Mouse (Mus musculus) forebrain, postnatal 0 days (tissue): ENCODE results near the gene Ecm1. TPM values are rescaled to one million over a fixed set of nuclear protein-coding genes. Genes with fewer than 3 reads are reported as not detected.

Experiments
- ATAC-seq: fragments of 200-750 bp; cut with Nextera tagmentation; 2 replicates; pipeline ENCODE4 v1.8.0; 2017; ENCODE audit warnings: mild to moderate bottlenecking, moderate library complexity
- DNase-seq: peaks from one replicate; pipeline ENCODE4 v3.0.0-alpha.2; 2015
- H3K27ac ChIP-seq: fragments of 300-500 bp; sonication (generic); 2 replicates; pipeline ENCODE4 v1.5.1; 2014; ENCODE audit warnings: low read depth, mild to moderate bottlenecking, antibody characterized with exemption, low read length, moderate library complexity, mixed read lengths
- H3K27me3 ChIP-seq: fragments of 300-500 bp; sonication (generic); 2 replicates; pipeline ENCODE4 v1.6.1; 2014; ENCODE audit warnings: mild to moderate bottlenecking, low read length, mixed read lengths; ENCODE audit not compliant: insufficient read depth
- H3K36me3 ChIP-seq: fragments of 300-500 bp; sonication (generic); 2 replicates; pipeline ENCODE4 v1.6.1; 2014; ENCODE audit warnings: mild to moderate bottlenecking, moderate library complexity; ENCODE audit not compliant: insufficient read depth
- H3K4me1 ChIP-seq: fragments of 300-500 bp; sonication (generic); 2 replicates; pipeline ENCODE4 v1.6.1; 2014; ENCODE audit warnings: antibody characterized with exemption; ENCODE audit not compliant: insufficient read depth
- H3K4me2 ChIP-seq: fragments of 300-500 bp; sonication (generic); 2 replicates; pipeline ENCODE4 v1.6.1; 2014; ENCODE audit warnings: low read depth, mild to moderate bottlenecking, moderate library complexity
- H3K4me3 ChIP-seq: fragments of 300-500 bp; sonication (generic); 2 replicates; pipeline ENCODE4 v1.5.1; 2014; ENCODE audit warnings: low read depth, low read length, mixed read lengths
- H3K9ac ChIP-seq: fragments of 300-500 bp; sonication (generic); 2 replicates; pipeline ENCODE4 v1.6.1; 2014; ENCODE audit warnings: mild to moderate bottlenecking
- H3K9me3 ChIP-seq: fragments of 300-500 bp; sonication (generic); 2 replicates; pipeline ENCODE4 v1.6.1; 2016; ENCODE audit warnings: low read length
- CTCF ChIP-seq: sonication (generic); IDR thresholded peaks from 2 replicates; pipeline ENCODE4 v1.5.1; 2016; ENCODE audit warnings: antibody characterized with exemption, control low read depth, low read depth
- WGBS: fragments of 180-500 bp; shearing (Covaris S2); extraction: QIAGEN DNeasy Blood & Tissue Kit; methylation state at CpG from one replicate; pipeline ENCODE4 v1.1.7; 2014; 5-methylcytosine and 5-hydroxymethylcytosine counted together
- polyA plus RNA-seq: library from polyadenylated mRNA; unstranded; fragments of >200 nt; fragmentation: Nextera tagmentation; extraction: Ambion mirVana; gene quantifications from 2 replicates; pipeline ENCODE4 v1.2.1, GENCODE M21; 2015
- total RNA-seq: library from RNA; depleted of rRNA; stranded (reverse); fragments of >200 nt; gene quantifications from 2 replicates; pipeline ENCODE4 v1.2.3, GENCODE M21; 2014; rRNA removed

Ecm1 gene
- total RNA-seq (3.3 and 4.8 TPM in 2 replicates), polyA plus RNA-seq (8.3 and 8.7 TPM in 2 replicates)

DNA sequence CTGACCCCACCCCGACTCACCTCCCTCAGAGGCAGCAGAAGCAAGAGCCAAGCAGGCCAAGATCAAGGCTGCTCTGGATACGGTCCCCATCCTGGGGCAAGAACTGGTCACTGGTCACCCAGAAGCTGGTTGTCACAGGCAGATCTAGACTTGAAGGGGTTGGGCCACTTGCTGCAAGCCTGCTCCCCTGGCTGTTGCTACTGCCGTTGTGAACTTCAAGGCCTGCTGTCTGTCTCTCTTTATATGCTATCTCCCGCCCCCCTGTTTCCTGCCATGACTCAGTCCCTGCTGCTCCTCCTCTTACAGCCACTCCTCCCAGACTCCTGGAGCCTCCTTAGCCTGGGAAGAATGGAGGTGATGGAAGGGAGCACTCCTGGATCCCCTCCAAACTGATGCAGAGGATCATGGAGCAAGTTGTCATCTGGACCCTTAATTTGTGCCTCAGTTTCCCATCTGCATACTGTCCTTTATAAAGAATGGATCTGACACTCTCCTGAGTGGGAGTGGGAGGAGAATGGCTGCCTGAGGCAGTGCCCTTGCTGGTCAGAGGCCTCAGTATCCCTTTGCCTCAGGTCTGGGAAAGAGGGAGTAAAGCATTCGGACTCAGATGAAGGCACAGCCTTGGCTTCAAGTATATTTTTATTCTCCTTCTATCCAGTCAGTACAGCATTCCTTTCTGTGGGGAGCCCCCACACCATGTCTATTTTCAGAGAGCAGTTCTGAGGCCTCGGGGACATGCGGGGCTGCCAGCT is at the start of gene Ecm1:
TSS of gene Ecm1 (minus strand) at position 217 of the 752 bp plus-strand sequence.
- no peak within 1 kb of the TSS for H3K27ac ChIP-seq
- no peaks in the 10 kb centered on the region for H3K4me1 ChIP-seq
- H3K9ac ChIP-seq: no peak within 1 kb of the TSS
- no peak within 1 kb of the TSS for H3K4me3 ChIP-seq
- H3K9me3 ChIP-seq: no peaks in the 10 kb centered on the region
- peaks cover 74% of the 10 kb centered on the region for H3K36me3 ChIP-seq
- H3K27me3 ChIP-seq: no peaks in the 10 kb centered on the region
- no peak for DNase-seq
- H3K4me2 ChIP-seq: no peak within 1 kb of the TSS
- 85% methylated on average over 7 of the region's 7 CpGs for WGBS
- no peak for TF ChIP-seq CTCF
- ATAC-seq: no peak

DNA sequence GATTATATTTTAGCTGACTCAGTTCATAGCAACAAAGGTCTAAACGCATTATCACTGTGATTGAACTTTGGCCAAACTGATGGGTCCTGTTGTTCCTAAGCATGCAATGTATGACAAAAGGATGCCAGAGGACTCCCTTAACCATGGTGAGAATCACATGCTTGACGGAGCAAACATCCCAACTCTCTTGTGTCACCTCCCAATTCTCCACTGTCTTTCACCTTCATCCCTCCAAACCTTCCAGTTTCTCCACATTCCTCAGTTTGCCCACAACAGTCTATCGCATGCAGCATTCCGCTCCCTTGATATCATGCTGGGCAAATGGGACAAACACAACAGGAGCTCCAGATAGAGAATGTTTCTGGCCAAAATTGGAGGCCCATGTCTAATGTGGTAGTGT is 46.1 kb upstream of the Ecm1 start:
- Histone ChIP-seq H3K27ac (no peak overlapping the region), H3K4me3 (no peak overlapping the region), H3K9me3 (no peaks in the 10 kb centered on the region), H3K9ac (no peak overlapping the region), H3K36me3 (peaks cover 42% of the 10 kb centered on the region), H3K4me1 (no peaks in the 10 kb centered on the region), H3K4me2 (no peak overlapping the region), H3K27me3 (no peaks in the 10 kb centered on the region)
- WGBS: 92% methylated on average over 4 of the region's 4 CpGs
- DNase-seq (no peak), ATAC-seq (no peak)
- TF ChIP-seq CTCF: no peak

DNA sequence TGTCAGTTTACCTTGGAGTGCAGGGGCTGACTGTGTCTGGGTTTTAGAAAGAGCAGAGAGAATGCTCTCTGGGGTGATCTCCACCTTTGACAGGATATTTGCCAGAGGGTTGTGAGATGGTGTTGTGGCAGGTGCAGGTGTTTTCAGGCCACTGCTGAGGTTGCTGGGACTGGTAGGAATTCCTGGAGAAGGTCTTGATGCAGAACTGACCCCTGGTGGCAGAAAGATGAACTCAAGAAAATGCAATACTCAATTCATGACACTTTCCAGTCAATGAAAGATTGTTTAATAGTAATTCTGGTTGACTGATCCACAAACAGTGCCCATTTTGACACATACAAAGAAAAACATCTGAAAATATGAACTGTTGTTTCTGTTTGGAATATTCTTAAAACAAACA is 32.6 kb upstream of the Ecm1 start:
- peaks cover 62% of the 10 kb centered on the region for H3K36me3 ChIP-seq
- H3K9ac ChIP-seq: no peak overlapping the region
- H3K9me3 ChIP-seq: no peaks in the 10 kb centered on the region
- peak; percentile 59 for TF ChIP-seq CTCF
- H3K4me1 ChIP-seq: no peaks in the 10 kb centered on the region
- no peak overlapping the region for H3K4me3 ChIP-seq
- no peak overlapping the region for H3K27ac ChIP-seq
- DNase-seq (no peak), ATAC-seq (no peak)
- H3K27me3 ChIP-seq: no peaks in the 10 kb centered on the region
- H3K4me2 ChIP-seq: no peak overlapping the region

DNA sequence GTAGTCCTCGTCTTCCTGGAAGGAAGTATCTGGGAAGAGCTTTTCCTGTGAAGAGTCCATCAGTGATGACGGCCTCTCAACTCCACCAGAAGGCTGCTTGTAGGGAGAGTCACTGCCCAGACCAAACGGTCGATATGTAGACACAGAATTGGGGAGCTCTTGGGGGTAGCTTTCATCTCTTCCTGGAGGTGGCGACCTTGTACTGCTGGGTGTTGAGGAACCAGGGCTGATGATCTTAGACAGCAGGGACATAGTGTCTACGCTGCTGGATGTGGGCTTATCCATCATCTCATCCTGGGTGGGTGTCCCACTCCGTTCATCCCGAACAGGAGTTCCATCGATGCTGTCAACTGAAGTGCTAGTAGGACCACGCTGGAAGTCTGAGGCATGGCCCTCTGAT is 26.2 kb upstream of the Ecm1 start:
- no peak for TF ChIP-seq CTCF
- peaks cover 55% of the 10 kb centered on the region for H3K36me3 ChIP-seq
- H3K9me3 ChIP-seq: no peaks in the 10 kb centered on the region
- H3K4me2 ChIP-seq: no peak overlapping the region
- 94% methylated on average over 10 of the region's 10 CpGs for WGBS
- H3K9ac ChIP-seq: no peak overlapping the region
- no peak overlapping the region for H3K4me3 ChIP-seq
- no peaks in the 10 kb centered on the region for H3K4me1 ChIP-seq
- H3K27me3 ChIP-seq: no peaks in the 10 kb centered on the region
- DNase-seq: no peak
- no peak for ATAC-seq
- H3K27ac ChIP-seq: no peak overlapping the region

DNA sequence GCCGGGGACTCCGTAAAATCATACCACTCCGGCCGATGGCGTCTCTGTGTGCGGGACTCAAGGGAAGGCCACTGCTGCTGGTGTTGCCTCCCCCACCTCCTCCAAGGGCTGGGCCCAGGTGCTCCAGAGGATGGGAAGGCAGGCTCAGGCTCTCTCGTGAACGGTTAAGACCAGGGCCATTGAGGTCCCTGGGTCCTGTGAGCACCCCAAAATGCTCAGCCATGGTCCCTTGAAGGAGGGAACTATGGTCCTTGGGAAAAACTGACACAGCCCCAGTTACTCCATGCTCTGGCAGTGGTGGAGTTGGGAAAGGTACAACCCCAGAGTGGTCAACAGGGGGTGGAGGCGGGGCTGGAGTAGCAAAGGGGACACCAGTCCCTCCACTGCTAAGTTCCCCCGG is 24.4 kb upstream of the Ecm1 start:
- no peak overlapping the region for H3K9ac ChIP-seq

DNA sequence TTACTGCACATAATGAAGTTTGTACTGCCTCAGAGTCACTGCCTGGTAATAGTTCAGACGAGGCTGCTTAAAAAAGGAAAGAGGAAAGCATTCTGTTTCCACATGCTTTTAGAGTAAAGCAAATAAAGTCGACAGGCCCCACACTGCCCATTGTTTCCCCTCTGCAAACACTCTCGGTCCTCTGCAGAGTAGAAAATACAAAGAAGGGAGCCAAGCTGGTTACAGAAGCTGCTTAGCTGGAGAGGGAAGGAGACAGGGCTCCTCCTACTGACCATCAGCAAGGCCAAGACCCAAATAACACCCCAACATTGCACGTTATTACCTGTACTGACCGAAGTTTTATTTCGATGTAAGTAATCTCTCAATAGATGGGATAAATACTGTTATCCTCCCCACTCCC is 23.6 kb upstream of the Ecm1 start:
- Histone ChIP-seq H3K9ac (no peak overlapping the region), H3K27ac (no peak overlapping the region), H3K4me1 (no peaks in the 10 kb centered on the region), H3K27me3 (no peaks in the 10 kb centered on the region), H3K4me3 (no peak overlapping the region), H3K4me2 (no peak overlapping the region), H3K9me3 (no peaks in the 10 kb centered on the region), H3K36me3 (peaks cover 38% of the 10 kb centered on the region)
- DNase-seq (no peak), ATAC-seq (no peak)
- 46% methylated on average over 6 of the region's 6 CpGs for WGBS
- no peak for TF ChIP-seq CTCF

More for the DNA sequence above, 24.4 kb upstream of the Ecm1 start:
- Histone ChIP-seq H3K36me3 (peaks cover 46% of the 10 kb centered on the region), H3K9me3 (no peaks in the 10 kb centered on the region), H3K27me3 (no peaks in the 10 kb centered on the region), H3K27ac (no peak overlapping the region), H3K4me2 (no peak overlapping the region), H3K4me1 (no peaks in the 10 kb centered on the region), H3K4me3 (no peak overlapping the region)
- DNase-seq (no peak), ATAC-seq (no peak)
- no peak for TF ChIP-seq CTCF
- WGBS: 78% methylated on average over 10 of the region's 10 CpGs

DNA sequence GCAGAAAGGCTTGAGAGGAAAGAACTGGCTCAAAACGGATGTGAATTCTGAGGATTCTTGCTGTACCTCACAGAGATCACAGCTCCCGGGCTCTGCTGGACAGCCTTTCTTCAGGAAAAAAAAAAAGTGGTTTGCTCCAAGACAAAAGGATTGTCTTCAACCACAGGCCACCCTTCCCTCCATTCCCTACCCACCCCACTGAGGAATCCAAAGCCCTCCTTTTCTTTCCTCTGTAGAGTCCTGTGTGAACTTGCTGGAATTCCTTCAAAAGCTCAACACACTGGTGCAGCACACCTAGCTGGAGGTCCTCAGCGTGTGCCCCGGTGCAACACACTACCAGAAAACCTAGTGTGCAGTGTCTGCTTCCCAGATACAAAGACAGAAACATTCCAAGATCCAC is 22.4 kb upstream of the Ecm1 start:
- Histone ChIP-seq H3K4me1 (no peaks in the 10 kb centered on the region), H3K4me3 (no peak overlapping the region), H3K9me3 (no peaks in the 10 kb centered on the region), H3K27me3 (no peaks in the 10 kb centered on the region), H3K36me3 (peaks cover 30% of the 10 kb centered on the region), H3K27ac (no peak overlapping the region), H3K4me2 (no peak overlapping the region), H3K9ac (no peak overlapping the region)
- TF ChIP-seq CTCF: no peak
- 67% methylated on average over 4 of the region's 4 CpGs for WGBS
- DNase-seq (no peak), ATAC-seq (no peak)
